Mouse (Mus musculus): ENCODE results near the gene Lor. TPM values are rescaled to one million over a fixed set of nuclear protein-coding genes. Genes with fewer than 3 reads are reported as not detected.

Lor gene
- not detected for total RNA-seq (2023)

DNA sequence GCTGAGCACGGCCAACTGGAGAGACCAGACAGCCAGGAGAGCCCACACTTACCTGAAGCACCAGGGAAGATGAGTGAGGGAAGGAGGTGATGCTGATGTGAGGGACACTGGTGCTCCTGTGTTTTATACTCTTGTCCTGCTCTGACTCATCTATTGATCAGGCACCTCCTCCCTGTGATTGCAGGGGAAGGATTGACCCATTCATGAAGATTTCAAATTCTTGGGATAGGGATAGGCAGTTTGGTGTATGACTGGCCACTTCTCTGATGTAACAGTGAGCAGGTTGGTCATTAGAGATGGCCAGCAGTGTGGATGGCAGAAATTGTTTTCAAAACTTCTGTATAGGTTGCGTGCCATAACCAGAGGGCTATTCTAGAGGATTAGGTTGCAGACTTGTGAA, at the start of gene Lor:
Gene Lor (minus strand): TSS at position 101 of the 400 bp plus-strand sequence.

DNA sequence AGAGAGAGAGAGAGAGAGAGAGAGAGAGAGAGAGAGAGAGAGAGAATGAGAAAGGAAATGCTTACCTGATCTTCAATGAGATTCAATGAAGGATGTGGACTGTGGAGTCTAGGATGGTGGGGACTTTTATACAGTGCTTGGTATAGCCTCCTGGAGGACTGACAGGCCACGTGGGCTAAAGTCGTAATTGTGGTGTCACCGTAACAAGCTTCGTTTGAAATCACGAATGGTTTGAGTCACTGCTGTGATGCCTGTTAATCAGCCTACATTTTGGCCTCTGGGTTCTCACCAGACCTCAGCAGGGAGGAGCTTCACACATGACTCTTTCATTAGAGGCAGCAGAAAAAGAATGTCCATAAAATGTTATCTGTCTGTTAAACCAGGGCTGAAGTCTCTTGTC, 40.9 kb upstream of the Lor start, which contains the start of gene Prr9:
Gene Prr9 (minus strand): TSS at position 101 of the 400 bp plus-strand sequence.

Other genes starting within 250 kb of the Lor start
- gene Pglyrp3, start 68.6 kb downstream of the Lor start, total RNA-seq (2023) = not detected
- not detected for gene Prr9, start 40.8 kb upstream of the Lor start, total RNA-seq (2023)
- not detected for gene Lelp1, start 59.6 kb upstream of the Lor start, total RNA-seq (2023)
- not detected for gene Sprr2a1, start 132.7 kb upstream of the Lor start, total RNA-seq (2023)
- gene Sprr2a2, start 132.8 kb upstream of the Lor start, total RNA-seq (2023) = not detected
- not detected for gene Sprr2a3, start 202.3 kb upstream of the Lor start, total RNA-seq (2023)
- gene Sprr2b, start 233.5 kb upstream of the Lor start, total RNA-seq (2023) = not detected